Mouse (Mus musculus) adrenal gland, adult (tissue): Measurements from ENCODE around the gene Ankrd26.

Experiments used
- DNase-seq, 2 experiments: peaks; one replicate each; pipeline ENCODE4 v3.0.0; 2022 to 2023; ENCODE audit warnings: low spot score in 1 of 2; ENCODE audit not compliant: inconsistent age in 2 of 2

Ankrd26 gene

DNA sequence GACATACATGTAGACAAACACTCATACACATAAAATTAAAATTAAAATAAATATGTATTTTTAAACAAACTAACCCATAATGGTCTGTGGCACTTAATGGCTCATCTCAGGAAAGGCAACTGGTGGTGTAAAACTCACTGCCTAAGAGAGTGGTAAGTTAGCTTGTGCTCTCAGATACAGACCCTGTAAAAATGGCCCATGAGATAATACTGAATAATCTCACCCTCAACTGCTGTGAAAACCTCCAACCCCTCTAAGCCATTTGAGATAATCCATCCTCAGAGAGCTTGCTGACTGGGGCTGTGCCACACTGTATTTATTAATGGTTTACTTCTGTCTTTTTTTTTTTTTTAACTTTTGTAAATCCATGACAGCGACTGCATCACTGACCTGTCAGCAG, 79.9 kb downstream of the Ankrd26 start:
- DNase-seq, result no peak

DNA sequence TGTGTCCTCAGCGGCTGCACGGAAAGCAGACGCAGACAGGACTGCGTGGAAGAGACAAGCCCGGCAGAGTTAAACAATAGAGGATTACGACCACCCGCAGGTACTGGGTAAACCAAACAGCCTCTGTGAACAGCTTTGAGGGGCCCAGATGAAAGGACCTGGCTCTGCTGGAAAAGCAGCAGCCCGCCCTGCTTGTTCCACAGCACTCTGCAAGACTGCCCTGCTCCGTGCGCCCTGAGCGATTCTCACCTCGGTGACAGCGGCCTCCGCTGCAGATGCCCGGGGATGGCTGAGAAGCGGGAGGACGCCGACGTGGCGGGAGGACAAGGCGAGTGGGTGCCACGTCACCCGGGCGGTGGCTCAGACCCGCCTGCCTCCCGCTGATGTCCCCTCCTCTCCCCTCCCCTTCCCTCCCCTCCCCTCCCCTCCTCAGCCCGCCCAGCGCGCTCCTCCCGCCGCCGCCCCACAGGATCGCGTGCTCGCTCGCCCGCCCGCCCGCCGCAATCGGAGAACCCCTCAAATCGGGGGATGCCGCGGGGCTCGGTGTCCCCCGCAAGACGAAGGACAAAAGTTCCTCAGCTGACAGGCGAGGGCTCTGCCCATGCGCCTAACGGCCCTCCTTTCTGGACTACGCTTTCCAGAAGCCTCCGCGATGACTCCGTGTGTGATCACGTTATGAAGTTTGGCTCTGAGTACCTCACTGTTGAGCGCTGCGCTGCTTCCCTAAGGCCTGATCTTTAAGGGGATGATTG, 82.9 kb downstream of the Ankrd26 start, which contains the start of gene Zfp9:
Gene Zfp9, minus strand, starts transcription at position 364 of the 752 bp plus-strand sequence.
- peak; percentile 90 to 94 for DNase-seq

- peak in 1 of 2 experiments; percentile 29 for DNase-seq
These were observed 83.9 kb downstream of the Ankrd26 start for GRCm38 (mm10) chr6:118477875-118478785.

DNA sequence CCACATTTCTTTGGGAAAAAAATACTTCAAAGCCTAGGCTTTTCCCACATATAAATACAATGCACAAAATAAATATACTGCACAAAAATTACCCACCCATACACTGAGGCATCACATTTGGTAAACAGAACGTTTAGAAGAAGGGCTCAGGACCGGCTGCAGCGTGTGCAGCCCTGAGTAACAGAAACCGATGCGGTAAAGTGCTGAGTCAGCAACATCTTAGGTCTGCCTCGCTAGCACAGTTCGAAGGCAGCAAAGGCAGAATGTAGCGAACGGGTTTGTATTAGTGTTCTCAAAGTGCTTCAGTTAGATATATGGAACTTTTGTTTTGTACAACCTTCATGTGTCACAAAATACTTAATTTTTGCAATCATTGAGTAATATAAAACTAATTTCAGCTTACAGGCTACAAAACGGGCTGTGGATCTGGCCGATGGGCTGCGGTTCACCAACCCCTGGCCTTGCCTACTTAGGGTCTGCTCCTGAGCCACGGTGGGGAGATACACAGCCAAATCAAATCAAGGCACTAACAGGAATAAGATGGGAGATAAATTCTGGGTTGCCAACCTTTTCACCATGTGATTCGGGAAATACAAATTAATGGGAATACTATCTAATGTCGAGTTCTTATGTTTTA, 99.8 kb downstream of the Ankrd26 start:
- DNase-seq, result no peak

GRCm38 (mm10) chr6:118457726-118458125, 104.3 kb downstream of the Ankrd26 start:
- peak in 1 of 2 experiments; percentile 53 for DNase-seq

GRCm38 (mm10) chr6:118455042-118455631, 106.9 kb downstream of the Ankrd26 start, which contains the start of gene Zfp248:
TSS of gene Zfp248 (minus strand) at chr6:118455528.
- peak; percentile 94 to 97 for DNase-seq

DNA sequence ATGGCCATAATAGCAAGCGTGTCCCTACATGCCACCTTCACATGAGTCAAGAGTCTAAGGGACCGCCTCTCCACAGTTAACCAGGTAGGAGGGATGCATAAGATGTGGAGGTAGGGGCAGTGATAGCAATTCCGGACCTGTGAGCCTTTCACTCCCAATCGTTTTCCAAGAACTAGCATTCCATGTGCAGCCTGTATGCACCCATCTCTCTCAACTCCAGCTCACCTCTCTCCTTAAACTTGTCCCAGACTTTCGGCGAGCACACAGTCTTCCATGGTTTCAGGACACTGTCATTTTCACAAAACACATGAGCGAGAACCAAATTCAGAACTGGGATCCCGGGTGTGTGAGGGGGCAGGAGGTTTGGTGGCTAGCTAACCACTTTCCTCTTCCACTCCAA, 107.6 kb downstream of the Ankrd26 start:
- peak; percentile 31 to 66 for DNase-seq
